Mouse (Mus musculus) cortical plate, adult 2 months (tissue): ENCODE data around the gene Adcy9.

Source experiments
- CTCF ChIP-seq: fragments of 200-500 bp; IDR thresholded peaks from 2 replicates; pipeline ENCODE4 v1.5.1; 2011; ENCODE audit warnings: mild to moderate bottlenecking, control low read depth, low read length; ENCODE audit not compliant: insufficient read depth; ENCODE audit errors: extremely low read depth
- POLR2A ChIP-seq: fragments of 200-500 bp; IDR thresholded peaks from 2 replicates; pipeline ENCODE4 v1.6.1; 2011; ENCODE audit warnings: mild to moderate bottlenecking, low read length, control low read depth; ENCODE audit not compliant: insufficient read depth; ENCODE audit errors: extremely low read depth

DNA sequence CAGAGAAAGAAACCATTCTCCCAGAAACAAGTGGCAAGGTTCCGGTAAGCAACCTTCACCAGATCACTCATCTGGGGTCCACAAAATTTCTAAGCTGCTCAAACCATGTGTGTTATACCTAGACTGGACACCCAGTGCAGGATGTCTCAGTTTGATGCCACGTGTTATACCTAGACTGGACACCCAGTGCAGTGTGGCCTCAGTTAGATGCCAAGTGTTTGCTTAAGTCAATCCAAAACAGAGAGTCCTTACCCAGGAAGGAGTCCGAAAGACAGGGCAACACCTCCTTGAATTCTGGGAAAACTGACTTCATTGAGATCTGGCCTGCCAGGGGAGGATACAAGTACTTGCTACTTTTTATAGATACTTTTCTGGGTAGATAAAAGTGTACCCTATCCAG is 53.6 kb downstream of the Adcy9 start:
- TF ChIP-seq CTCF (no peak), POLR2A (no peak)
